Mouse (Mus musculus): ENCODE measurements at regions not wholly inside any gene's neighbourhood (a gene's known extent, or its start where the extent isn't known, plus 50 kb on each side); places are given as distances from the start of the nearest gene placed in this dataset.
"Not testable (repeated sequence)": the region's sequence is repeated elsewhere in the genome, so short reads cannot be mapped to it uniquely, and the experiment has no call there.

DNA sequence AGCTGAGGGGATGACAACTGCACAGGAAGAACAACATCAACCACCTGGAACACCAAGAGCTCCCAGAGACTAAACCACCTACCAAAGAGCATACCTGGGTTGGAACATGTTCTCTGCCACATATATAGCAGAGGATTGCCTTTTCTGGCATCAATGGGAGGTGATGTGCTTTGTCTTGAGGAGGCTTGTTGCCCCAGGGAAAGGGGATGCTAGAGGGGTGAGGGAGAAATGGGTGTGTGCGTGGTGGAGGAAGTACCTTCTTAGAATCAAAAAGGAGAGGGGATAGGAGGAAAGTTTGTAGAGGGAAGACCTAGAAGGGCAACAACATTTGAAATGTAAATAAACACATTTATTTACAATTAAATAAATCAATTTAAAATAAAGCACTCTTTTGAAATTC lies 358.5 kb upstream of the Pfkp start:
- DNase-seq (ENCODE audit: low spot score): no peak

DNA sequence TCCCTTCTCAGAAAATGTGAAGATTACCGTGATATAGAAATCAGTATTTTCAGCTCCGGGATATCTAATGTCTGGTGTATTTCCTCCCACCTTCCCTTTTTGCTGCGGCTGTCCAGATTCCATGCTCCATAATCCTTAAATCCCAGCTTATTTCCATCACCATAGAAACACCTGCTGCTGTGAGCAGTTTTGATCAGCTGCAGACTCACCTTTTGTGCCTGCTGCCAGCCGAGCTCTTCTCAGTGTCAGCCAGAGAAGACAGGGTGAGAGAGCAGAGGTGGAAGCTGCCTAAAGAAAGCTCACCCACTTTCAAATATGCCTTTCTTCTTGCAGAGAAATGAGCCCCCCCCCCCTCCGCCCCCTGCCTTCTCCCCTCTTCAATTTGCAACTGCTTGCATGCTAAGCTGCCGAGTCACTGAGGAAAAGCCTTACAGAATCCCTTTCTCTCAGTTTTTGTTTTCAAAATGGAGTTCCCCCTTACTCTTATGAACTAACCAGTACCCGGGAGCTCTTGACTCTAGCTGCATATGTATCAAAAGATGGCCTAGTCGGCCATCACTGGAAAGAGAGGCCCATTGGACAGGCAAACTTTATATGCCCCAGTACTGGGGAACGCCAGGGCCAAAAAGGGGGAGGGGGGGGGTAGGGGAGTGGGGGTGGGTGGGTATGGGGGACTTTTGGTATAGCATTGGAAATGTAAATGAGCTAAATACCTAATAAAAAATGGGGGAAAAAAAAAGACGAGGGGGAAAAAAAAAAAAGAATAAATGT lies 350.1 kb upstream of the Pfkp start:
- not testable (repeated sequence) for DNase-seq (ENCODE audit: low spot score)

DNA sequence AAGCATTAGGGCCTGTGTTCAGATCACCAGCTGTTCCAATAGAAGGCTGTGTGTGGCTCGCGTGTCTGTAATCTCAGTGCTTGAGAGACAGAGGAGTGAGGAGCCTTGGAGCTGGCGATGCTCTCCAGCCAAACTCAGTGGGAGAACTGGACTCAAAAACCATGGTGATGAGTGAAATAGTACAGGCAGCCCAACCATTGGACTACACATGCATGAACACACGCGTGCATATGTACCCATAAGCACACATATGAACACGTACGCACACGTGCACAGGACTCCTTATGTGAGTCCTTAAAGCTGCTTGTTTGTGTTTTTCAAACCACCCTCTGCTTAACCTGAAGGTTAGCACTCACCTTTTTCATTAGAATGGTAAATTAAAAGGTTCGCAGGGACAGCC lies 349.5 kb upstream of the Pfkp start:
- no peak for DNase-seq (ENCODE audit: low spot score)

DNA sequence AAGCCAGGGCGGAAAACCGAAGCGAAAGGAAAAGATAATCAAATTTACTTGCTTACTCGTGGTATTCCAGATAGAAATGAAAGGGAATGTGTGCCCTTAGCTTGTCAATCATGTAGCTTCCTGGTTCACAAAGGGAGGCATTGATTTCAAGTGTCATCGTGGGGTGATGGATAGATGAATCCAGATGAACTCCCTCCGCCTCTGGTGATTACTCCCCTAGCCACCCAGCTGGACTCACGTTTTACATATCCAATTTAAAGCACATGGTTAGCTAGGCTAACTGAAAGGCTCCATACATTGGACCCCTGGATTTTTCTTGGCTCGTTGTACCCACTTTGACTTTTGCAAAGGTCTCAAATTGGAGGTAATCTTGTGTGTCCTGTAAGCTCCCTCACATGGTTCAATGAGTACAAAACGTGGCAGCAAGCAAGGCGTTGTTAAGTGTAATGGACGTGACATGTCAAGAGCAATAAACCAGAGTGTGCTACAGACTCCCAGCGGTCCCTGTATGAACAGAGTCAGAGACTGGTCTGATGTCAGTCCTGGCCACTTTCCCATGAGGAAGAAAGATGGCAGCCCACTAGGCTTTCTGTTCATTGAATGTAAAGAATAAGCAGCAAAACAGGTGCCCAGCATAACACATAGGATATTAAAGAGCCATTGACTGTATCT lies 343.9 kb upstream of the Pfkp start:
- no peak for DNase-seq (ENCODE audit: low spot score)

DNA sequence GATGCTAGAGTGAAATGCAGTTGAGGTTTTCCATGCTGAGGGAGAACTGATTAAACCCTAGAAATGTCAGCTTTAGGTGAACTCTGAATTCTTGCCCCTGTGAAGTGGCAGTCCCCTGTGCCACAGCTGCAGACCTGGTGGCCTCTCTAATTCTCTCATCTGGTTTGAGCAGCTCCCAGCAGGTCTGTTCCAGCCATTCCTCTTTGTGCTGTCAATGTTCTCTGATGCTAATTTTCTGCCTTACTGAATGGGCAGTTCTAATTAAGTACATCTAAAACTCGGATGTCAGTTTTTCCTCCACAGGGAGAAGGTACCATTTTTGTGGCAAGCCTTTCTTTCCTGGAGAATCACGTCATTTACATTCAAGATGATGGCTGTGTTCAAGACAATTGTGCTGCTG lies 343.1 kb upstream of the Pfkp start:
- DNase-seq (ENCODE audit: low spot score): no peak

DNA sequence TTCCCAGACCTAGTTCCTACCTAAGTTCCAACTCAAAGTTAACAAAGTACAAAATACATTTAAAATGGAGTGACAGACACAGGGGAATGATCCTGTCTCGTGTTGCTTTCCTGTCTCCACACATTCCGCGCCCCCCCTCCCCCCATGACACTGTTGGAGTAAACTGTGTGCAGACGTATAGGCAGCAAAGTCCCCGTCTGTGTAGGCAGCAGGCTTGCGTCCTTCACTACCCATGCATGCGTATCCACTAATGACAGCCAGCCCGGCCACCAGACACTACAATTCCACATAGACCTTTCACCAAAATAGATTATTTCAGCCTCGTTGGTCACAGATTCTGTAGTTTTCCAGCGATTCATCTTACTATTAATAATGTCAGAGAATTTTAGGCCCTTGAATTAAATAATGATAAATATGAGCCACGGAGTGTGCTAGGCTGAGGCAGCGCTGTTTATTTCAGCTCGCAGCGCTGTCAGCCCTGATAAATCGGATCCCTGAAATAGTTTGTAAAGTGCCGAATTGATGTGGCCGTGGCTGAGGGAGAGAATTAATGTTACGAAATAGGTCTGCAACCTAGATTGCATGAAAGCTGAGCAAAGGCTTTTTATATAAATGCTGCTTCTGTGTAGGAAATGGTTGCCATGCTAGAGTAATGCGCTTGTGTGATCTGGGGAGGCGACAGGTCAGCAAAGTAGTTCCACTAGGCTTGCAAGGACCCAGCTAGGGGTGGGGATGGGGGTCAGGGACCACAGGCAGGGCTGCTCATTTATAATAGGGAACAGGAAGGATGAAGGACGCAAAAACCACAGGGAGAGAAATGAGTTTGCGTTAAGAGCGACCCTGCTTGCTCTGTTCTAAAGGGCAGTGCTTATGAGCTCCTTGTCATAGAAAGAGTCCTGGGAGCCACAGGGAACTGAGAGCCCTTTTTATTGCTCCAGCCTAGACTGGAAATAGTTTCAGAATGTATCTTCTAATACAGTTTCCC lies 336.7 kb upstream of the Pfkp start:
- DNase-seq (ENCODE audit: low spot score): no peak

DNA sequence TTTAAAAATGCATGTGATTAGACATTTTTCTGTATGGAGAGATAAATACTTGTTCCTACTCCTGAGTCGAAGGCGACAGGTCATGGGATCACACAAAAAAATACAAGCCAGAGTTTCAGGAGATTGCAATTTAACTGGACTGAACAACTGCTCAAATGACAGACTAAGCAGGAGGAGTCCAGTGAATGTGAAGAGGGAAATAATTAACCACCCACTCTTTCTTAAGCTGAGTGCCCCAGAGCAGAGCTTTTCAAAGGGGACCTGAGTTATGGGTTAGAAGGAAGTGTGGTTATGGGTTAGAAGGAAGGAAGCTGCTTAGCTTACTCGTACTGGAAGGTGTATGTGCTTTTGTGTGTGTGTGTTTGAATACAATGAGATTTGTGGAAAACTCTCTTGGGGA lies 307.1 kb upstream of the Pfkp start:
- no peak for DNase-seq (ENCODE audit: low spot score)

DNA sequence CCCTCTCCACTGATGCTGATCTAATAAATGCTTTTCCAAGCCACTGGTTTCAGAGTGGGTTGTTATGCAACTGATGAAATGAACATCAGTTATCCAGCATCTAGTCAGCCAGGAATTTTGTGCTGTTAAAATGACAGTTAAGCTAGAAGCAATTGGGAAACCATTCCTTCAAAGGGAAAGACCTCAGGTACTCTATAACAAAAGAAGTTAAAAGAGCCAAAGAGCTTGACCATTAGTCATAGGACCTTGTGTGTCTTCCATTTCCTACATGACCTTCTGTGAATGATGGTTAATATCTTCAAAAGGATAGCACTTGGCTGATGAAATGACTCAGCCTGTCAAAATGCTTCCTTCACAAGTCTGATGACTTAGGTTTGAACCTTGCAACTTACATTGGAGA lies 275.6 kb upstream of the Pfkp start:
- DNase-seq (ENCODE audit: low spot score): no peak

DNA sequence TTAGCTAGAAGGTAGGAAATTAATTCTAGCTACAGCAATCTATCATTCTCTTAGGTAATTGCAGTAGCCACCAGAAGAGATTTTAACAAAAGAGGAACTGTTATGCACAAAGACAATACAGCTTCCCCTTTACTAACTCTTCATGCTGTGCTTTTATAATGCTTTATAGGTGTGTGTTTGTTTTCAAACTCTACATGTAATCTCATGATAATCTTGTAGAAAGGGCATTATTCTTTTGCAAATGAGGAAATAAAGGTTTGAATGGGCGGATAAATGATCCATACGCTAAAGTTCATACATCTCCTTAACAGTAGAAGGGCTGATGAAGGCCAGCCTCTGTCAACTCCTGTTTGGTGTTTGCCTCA lies 273.8 kb upstream of the Pfkp start:
- DNase-seq (ENCODE audit: low spot score): no peak

DNA sequence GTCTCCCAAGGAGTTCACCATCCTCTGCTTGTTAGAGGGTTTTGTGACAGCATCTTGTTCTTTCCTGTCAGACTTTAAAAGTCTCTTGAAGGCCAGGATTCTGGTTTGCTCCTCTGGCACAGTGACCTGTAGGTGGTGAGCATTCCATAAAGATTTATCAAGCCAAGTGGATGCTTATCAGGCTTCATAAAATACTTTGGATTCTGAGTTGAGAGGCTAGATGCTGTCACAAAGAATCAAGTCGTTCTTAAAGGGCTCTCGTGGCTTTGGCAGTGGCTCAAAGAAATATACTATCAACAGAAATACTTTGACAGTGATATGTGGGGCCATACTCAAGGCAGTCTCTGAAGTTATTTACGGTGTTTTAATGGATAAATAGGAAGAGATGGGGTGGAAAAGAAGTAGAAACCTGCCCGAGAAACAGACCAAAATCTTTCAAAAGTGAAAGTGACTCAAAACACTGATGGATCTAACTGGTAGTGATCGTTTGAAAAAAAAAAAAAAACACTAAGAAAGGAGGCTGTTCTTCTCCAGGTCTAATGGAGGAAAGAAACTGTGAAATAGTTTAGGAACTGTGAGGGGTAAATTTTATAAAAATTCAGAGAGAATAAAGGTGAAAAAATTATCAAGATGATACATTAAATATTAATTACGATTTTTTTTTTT lies 273.2 kb upstream of the Pfkp start:
- no peak for DNase-seq (ENCODE audit: low spot score)

DNA sequence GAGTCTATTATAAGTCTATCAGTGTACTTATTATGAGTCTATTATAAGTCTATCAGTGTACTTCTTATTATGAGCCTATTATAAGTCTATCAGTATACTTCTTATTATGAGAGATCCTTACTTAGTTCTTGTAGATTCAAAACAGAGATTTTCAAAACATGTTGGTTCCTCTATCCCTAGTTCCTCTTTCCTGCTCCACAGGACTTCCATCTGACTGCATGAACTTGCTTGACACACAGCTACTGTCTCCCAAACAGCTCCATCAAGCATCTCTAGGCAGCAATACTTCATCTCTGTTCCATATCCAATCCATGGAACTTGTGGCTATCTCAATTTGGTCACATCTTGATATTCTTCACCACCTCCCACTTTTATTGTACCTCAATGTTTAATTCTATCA lies 257.4 kb upstream of the Pfkp start:
- DNase-seq (ENCODE audit: low spot score): no peak

DNA sequence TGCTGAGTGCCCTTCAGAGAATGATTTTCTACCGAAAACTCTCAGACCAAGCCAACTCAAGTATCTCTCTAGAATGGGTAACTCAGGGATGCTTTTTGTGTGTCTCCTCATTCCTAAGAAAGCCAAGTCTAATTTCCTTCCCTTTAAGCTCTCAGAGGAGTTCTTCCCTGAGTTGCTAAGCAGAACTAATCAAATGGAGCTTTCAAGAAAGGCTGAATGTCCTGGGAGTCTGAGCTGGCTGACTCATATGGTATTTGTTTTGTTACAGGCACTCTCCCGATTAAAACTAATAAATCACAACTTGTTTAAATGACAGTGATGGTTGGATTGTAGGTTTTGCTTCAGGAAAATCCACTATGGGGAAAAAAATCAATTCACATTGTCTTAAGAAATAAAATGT lies 253.1 kb upstream of the Pfkp start:
- no peak for DNase-seq (ENCODE audit: low spot score)

DNA sequence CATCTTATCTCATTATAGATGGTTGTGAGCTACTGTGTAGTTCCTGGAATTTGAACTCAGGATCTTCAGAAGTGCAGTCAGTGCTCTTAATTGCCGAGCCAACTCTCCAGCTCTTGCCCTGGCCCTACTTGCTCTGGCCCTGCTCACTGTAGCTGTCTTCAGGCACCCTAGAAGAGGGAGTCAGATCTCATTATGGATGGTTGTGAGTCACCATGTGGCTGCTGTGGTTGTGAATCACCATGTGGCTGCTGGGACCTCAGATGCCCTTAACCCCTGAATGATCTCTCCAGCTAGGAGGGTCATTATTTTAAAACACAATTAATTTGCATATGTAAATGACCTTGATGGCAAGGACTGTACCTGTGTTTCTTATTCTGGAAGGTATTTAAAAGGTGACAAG lies 249.1 kb upstream of the Pfkp start:
- no peak for DNase-seq (ENCODE audit: low spot score)

DNA sequence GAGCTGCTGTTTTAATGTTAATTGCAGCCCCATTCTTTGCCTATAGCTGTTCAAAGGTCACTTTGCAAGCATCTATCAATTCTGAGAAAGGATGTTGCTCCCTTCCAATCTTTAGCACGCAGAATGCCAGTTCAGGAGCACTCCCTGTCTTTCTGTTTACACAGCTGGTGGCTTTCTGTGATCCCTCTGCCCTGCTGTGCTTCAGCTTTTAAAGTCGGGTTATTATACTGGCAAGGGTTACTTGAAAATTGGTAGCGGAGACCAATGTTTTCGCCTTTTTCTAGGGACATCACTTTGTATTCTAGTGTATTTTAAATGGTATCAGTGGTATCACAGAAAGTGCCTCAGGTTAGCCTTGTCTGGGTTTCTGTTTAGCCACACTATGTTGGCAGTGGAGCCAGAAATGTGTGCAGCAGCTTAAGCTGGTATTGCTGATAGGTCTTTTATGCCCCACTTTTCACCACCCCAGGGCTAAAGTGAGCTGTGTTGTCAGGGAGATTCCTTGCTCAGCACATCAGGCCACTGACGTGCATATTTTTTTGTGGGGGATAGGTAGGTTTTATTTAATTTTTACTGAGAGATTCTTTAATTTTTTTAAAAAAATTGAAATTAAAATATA lies 243.0 kb upstream of the Pfkp start:
- DNase-seq (ENCODE audit: low spot score): no peak

DNA sequence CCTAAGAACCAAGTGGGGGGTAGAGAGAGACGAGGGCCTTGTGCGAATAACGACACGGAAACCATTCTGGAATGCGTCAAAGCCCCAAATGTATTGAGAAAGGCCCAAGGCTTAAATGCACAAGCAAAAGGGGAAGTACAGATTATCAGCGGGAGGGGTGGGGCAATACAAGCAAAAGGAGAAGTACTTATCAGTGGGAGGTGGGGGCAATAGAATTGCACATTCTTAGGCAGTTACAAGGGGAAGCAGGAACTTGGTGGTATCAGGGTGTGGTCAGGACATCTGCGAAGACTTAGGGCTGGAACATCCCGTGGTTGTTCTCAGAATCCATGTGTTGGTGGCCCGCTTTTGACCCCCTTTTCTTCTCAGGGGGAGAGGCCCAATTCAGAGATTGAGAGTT lies 240.9 kb upstream of the Pfkp start:
- not testable (repeated sequence) for DNase-seq (ENCODE audit: low spot score)

DNA sequence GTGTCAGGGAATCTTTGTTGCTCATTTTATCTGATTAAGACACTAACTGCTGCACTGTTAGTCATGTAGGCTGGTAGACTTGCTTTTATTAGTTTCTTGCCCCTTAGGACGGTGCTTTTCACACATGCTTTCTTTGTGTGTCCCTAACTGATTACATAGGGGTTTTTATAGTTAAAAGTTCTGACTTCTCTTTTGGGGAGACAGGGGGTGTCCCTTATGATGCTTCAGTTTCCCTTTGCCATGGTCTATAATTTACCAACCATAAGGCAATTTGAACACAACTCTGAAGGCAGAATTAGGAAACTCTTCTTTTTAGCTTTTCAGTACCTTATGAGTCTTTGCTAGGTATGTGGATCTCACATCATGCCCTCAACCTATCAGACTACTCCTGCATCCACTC lies 239.8 kb upstream of the Pfkp start:
- DNase-seq (ENCODE audit: low spot score): no peak

DNA sequence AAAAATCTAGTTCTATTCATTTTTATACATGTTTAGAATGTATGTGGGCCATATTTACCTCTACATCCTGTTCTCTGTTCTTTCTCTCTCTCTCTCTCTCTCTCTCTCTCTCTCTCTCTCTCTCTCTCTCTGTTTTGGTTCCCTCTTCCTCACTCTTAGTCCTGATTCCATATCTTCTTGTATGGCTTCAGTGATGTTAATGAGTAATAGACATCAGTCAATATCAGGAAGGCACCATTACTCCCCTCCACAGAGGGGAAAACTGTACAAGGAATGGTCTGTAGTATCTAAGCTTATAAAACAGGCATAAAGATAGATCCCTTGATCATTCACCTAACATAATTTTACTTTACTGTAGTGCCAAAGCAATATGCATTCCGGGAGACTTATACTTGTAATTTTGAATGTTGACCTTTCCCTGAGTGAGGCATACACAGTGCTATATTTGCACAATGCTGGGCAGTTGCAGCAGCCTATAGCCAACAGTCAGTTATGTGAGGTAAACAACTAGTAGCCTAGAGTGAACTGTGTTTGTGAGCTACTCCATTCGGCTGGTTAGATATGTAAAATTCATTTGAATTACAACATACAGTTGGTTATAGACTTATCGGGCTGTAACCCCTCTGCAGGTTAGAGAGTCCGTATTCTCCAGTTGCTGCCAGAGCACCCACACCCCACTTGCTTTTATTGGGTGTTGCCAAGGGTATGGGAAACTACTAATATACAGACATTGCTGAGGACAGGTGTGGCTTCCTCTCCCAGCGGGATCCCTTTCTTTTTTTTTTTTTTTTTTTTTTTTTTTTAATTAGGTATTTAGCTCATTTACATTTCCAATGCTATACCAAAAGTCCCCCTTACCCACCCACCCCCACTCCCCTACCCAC lies 228.7 kb upstream of the Pfkp start:
- DNase-seq (ENCODE audit: low spot score): no peak

DNA sequence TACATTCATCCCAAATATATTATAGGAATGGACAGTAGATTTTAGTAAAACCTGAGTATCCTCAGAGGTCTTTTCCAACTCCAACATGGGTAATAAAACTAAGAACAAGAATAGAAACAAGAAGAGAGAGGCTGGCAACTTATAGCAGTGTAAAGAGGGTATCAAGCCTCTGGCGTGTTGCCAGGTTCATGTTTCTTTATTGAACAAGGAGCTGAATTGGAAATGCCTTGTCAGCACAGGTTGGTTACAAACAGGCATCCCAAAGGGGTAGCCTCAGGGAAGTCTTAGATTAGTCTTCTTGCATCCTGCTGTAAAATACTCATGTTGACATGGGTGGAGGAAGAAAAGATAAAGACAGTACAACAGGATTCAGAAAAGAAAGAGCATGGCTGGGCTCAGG lies 213.6 kb upstream of the Pfkp start:
- no peak for DNase-seq (ENCODE audit: low spot score)

DNA sequence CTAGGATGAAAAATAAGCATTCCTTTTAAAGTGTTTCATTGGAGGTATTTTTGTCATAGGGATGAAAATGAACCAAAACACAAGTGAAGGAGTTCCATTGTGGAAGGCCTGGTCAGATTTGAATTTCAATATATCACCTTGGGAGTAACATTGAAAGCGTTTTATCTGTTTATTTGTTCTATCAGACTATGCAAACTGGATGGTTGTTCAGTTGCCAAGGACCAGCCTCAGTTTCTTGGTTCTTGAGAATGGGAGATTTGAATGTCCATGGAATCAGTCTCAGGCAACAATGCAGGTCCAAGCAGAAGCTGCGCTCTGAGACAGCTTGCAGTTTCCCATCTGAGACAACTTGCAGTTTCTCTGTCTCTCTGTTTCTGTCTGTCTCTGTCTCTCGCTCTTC lies 211.0 kb upstream of the Pfkp start:
- no peak for DNase-seq (ENCODE audit: low spot score)

DNA sequence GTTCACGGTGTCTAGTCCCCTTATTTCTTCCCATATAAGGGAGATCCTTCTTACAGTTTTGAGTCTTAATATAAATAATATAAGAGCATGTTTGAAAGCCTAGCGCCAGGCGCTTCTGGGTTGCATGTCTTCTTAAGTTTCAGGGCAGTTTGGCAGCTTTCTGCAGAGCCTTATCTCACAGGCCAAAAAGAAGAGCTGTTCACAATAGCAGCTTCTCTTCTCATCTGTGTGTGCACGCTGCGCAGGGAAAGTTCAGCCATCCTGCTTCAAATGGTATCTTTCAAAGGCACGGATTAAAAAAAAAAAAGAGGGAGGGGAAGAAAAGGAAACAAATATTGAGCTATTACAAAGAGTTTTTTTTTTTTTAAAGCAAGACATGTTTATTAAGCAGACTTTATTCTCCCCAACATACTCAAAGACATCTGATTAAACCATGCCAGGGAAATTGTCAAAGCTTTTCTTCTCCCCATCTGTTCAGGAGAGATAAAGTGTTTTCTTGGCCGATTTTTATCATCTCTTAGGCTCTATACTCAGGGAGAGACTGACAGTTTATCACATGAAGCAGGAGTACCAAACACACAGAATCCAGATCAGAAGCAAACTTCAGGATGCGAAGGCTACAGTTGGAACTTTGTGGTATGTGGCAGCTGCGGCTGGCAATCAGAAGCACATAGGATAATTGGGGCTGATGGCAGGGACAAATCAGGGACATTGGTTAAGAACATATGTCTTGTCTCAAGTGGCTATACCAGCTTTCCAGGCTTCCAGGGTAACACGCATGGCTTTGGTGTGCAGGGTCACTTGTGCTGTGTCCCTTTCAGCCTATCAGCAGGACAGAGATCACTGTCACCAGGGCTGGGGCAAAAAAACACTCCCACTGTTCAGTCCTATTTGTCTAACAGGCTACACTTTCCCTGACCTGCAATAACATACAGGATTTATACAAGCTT lies 206.9 kb upstream of the Pfkp start:
- no peak for DNase-seq (ENCODE audit: low spot score)
